Mouse (Mus musculus) spleen, adult 2 months (tissue): ENCODE data around the gene Zfp488. TPM values are rescaled to one million over a fixed set of nuclear protein-coding genes. Genes with fewer than 3 reads are reported as not detected.

Source experiments
- DNase-seq, 2 experiments: peaks; one replicate each; pipeline versions ENCODE4 v3.0.0 to v3.0.0-alpha.2; 2012 to 2021; ENCODE audit warnings: low spot score in 2 of 2, low read depth in 1 of 2
- H3K27ac ChIP-seq: fragments of 200-500 bp; 2 replicates; pipeline ENCODE4 v1.5.1; 2012; ENCODE audit warnings: low read length, inconsistent platforms; ENCODE audit not compliant: insufficient read depth
- H3K27me3 ChIP-seq: fragments of 200-500 bp; 2 replicates; pipeline ENCODE4 v1.6.1; 2012; ENCODE audit warnings: mild to moderate bottlenecking, moderate library complexity, low read length, inconsistent platforms; ENCODE audit not compliant: control insufficient read depth, insufficient read depth
- H3K36me3 ChIP-seq: fragments of 200-500 bp; 2 replicates; pipeline ENCODE4 v1.6.1; 2012; ENCODE audit warnings: mild to moderate bottlenecking, low read length, inconsistent platforms; ENCODE audit not compliant: control insufficient read depth, insufficient read depth
- H3K4me1 ChIP-seq: fragments of 200-500 bp; 2 replicates; pipeline ENCODE4 v1.6.1; 2011; ENCODE audit warnings: inconsistent platforms; ENCODE audit not compliant: control insufficient read depth, insufficient read depth, insufficient read length
- H3K4me3 ChIP-seq: fragments of 200-500 bp; 2 replicates; pipeline ENCODE4 v1.5.1; 2011; ENCODE audit warnings: mild to moderate bottlenecking, inconsistent platforms; ENCODE audit not compliant: insufficient read depth, insufficient read length; ENCODE audit errors: extremely low read depth
- CTCF ChIP-seq: fragments of 200-500 bp; IDR thresholded peaks from 2 replicates; pipeline ENCODE4 v1.5.1; 2011; ENCODE audit warnings: mild to moderate bottlenecking, inconsistent platforms; ENCODE audit not compliant: insufficient read depth, insufficient read length, insufficient replicate concordance; ENCODE audit errors: extremely low read depth
- POLR2A ChIP-seq: fragments of 200-500 bp; IDR thresholded peaks from 2 replicates; pipeline ENCODE4 v1.6.1; 2011; ENCODE audit warnings: low read depth, low read length, inconsistent platforms
- WGBS: fragments of 180-500 bp; shearing (Covaris S2); methylation state at CpG from one replicate; pipeline ENCODE4 v1.1.7; 2018; 5-methylcytosine and 5-hydroxymethylcytosine counted together
- polyA plus RNA-seq: library from polyadenylated mRNA; depleted of rRNA; stranded (reverse); fragments of >200 nt; gene quantifications from 2 replicates; pipeline ENCODE4 v1.2.3, GENCODE M21; 2012; rRNA removed

Zfp488 gene
- not detected in 2 replicates for polyA plus RNA-seq

DNA sequence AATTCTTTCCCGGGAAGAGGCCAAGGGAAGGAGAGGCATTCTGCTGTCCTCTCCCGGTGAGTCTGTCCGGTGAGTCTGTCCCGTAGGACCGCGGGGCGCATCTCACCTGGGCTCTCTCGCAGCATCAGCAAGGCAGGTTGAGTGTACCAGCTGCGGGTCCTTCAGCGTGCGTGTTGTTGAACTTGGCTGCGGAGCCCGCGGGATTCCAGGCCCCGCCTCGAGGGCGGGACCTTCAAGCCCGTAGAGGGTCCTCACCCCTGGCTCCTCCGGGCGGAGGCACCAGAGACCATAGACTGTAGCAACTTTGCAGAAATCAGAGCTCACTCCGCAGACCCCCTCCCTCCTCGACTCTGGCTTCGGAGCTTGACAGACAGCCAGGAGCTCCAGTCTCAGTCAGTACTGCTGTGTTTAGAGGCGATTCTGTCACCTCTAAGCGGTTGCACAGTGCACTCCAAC lies at the start of gene Zfp488:
TSS of gene Zfp488 (minus strand) at position 161 of the 456 bp plus-strand sequence.
- Histone ChIP-seq H3K36me3 (no peaks in the 10 kb centered on the region), H3K4me3 (no peak within 1 kb of the TSS), H3K27me3 (no peaks in the 10 kb centered on the region), H3K4me1 (no peaks in the 10 kb centered on the region), H3K27ac (no peak within 1 kb of the TSS)
- WGBS = 12% methylated on average over 25 of the region's 25 CpGs
- TF ChIP-seq CTCF = no peak
- TF ChIP-seq POLR2A = no peak
- no peak for DNase-seq

DNA sequence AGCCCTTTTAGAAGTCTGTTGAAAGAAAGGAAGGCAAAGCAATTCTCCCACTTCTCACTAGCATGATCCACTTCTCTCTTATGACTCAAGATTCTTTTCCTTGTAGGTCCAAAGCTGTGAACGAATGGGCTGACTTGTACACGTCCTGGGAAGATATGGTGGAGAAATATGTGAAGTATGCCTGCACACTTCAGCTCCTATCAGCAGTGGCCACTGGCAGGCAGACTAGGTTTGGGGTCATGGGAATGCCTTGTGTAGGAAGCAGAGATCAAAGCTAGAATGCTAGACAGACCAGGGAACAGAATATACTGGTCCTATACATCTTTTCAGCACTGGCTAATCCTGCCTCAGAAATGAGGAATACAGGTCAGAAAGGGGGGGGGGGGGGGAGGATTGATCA lies 48.1 kb upstream of the Zfp488 start:
- no peaks in the 10 kb centered on the region for H3K4me1 ChIP-seq
- TF ChIP-seq POLR2A (no peak), CTCF (no peak)
- no peaks in the 10 kb centered on the region for H3K36me3 ChIP-seq
- DNase-seq = no peak
- no peaks in the 10 kb centered on the region for H3K27me3 ChIP-seq
- H3K4me3 ChIP-seq = no peak overlapping the region
- H3K27ac ChIP-seq = no peak overlapping the region
- 80% methylated on average over 2 of the region's 2 CpGs for WGBS

DNA sequence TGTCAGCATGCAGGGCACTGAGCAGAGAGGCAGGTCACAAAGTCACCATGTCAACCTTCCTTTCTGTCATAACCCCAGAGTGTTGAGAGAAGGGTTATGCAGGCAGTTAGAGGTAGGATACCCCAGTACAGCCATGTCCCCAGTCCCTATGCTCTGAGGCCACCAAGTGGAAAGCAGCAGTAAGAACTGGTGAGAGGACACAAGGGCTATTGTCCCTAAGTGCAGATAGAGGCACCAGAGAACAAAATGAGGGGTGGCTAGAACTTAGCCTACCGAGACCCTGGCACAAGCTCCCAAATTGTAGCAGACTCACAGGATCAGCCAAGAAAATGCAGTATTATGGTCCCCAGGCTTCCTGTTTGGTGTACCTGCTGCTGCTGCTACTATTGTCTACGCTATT lies 38.4 kb upstream of the Zfp488 start:
- 80% methylated on average over 2 of the region's 2 CpGs for WGBS
- no peaks in the 10 kb centered on the region for H3K36me3 ChIP-seq

DNA sequence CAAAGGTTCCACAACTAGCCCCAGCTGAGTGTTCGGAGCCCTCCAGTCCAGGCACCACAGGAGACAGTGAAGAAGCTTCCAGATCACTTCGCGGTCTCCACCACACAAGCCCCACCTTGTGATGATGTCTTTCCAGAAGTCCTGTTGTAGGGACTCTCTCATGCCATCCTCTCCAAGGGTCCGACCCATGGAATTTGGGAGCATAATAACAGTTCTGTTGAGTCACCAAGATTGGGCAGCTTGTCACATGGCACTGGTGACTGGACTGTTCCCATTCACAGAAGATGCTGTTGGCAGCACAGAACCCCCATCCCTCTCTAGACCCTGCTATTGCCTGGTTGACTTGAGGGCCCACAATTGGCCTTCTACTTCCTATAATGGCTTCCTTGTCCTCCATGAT lies 37.8 kb upstream of the Zfp488 start, which contains the start of gene Gm5460:
TSS of gene Gm5460 (plus strand) at position 378 of the 400 bp plus-strand sequence.
- no peaks in the 10 kb centered on the region for H3K36me3 ChIP-seq
- H3K4me1 ChIP-seq = no peaks in the 10 kb centered on the region
- no peak within 1 kb of the TSS for H3K27ac ChIP-seq
- DNase-seq = no peak
- H3K27me3 ChIP-seq = no peaks in the 10 kb centered on the region
- TF ChIP-seq CTCF (no peak), POLR2A (no peak)
- WGBS = 88% methylated on average over 4 of the region's 4 CpGs
- H3K4me3 ChIP-seq = no peak within 1 kb of the TSS

More for the DNA sequence above, 38.4 kb upstream of the Zfp488 start:
- no peak overlapping the region for H3K27ac ChIP-seq
- H3K4me3 ChIP-seq = no peak overlapping the region
- TF ChIP-seq POLR2A (no peak), CTCF (no peak)
- DNase-seq = no peak
- no peaks in the 10 kb centered on the region for H3K4me1 ChIP-seq
- no peaks in the 10 kb centered on the region for H3K27me3 ChIP-seq

DNA sequence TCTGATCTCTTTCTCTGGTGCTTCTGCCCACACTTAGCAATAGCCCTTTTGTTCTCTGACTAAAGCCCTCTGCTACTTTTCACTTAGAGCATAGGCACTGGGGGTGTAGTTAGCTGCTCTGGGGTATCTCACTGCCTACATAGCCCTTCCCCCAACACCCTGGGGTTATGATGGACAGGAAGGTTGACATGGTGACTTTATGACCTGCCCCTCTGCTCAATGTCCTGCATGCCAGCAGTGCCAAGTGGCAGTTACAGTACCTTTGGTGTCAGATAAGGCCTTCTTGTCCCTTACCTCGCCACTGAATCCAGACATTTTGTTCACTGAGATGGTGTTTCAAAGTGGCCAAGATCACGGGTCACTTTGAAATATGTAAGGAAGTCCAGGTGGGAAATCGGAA lies 36.5 kb upstream of the Zfp488 start, which contains the start of gene Gm30083:
TSS of gene Gm30083 (minus strand) at position 120 of the 400 bp plus-strand sequence.
- whole genome bisulfite sequencing = 88% methylated on average over 3 of the region's 3 CpGs
- no peaks in the 10 kb centered on the region for H3K36me3 ChIP-seq
- H3K4me3 ChIP-seq = no peak within 1 kb of the TSS
- no peak for TF ChIP-seq CTCF
- TF ChIP-seq POLR2A = no peak
- no peak within 1 kb of the TSS for H3K27ac ChIP-seq
- H3K27me3 ChIP-seq = no peaks in the 10 kb centered on the region
- no peak for DNase-seq
- H3K4me1 ChIP-seq = no peaks in the 10 kb centered on the region

DNA sequence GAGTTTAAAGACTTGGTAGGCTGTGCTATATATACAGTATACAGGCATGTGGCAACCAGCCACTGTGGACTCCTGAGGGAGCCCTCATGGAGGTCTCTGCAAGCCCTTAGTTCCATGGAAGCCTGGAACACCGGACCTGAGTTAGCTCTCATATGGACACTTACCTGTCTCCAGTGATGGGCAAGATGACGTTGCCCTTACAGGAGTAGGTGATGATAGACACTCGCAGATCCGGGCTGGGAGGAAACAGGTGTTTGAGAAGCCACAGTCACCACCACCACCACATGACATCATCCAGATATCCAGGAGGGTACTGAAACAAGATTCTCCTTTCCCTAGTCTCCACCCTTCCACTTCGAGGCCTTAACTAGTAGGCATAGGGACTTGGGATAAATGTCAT lies 23.8 kb upstream of the Zfp488 start:
- TF ChIP-seq CTCF = no peak
- TF ChIP-seq POLR2A = no peak
- H3K27me3 ChIP-seq = no peaks in the 10 kb centered on the region
- no peak overlapping the region for H3K27ac ChIP-seq
- no peak overlapping the region for H3K4me3 ChIP-seq
- 70% methylated on average over 5 of the region's 5 CpGs for WGBS
- no peaks in the 10 kb centered on the region for H3K4me1 ChIP-seq
- DNase-seq = no peak
- no peaks in the 10 kb centered on the region for H3K36me3 ChIP-seq

DNA sequence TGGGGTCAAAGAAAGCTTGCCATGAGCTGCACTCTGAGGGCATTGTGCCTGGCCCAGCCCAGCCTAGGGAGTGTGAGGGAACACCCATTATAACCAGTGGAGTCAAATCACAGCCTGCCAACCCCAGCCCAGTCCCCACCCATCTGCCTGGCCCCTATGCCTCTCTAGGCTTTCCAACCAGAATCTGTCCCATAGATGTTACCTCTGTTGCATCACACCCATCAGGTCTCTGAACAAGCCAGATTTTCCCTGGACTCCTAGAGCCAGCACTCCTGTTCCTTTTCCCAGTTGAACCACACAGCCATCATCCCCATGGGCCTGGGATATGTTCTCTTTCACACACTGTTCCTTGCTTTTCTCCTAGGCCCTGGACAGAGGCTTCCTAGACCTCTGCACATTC lies 22.9 kb upstream of the Zfp488 start:
- TF ChIP-seq CTCF = no peak
- DNase-seq = no peak
- Histone ChIP-seq H3K4me3 (no peak overlapping the region), H3K4me1 (no peaks in the 10 kb centered on the region), H3K27me3 (no peaks in the 10 kb centered on the region), H3K36me3 (no peaks in the 10 kb centered on the region), H3K27ac (no peak overlapping the region)
